Mouse (Mus musculus) stomach, postnatal 0 days (tissue): ENCODE results near the gene Atxn1.

Source experiments
- CTCF ChIP-seq: IDR thresholded peaks from 2 replicates; pipeline ENCODE4 v1.5.1; 2016; ENCODE audit warnings: antibody characterized with exemption, low read depth, mild to moderate bottlenecking, moderate library complexity
- EP300 ChIP-seq: optimal IDR thresholded peaks from 2 replicates; pipeline ENCODE3; 2016; ENCODE audit warnings: antibody characterized with exemption

DNA sequence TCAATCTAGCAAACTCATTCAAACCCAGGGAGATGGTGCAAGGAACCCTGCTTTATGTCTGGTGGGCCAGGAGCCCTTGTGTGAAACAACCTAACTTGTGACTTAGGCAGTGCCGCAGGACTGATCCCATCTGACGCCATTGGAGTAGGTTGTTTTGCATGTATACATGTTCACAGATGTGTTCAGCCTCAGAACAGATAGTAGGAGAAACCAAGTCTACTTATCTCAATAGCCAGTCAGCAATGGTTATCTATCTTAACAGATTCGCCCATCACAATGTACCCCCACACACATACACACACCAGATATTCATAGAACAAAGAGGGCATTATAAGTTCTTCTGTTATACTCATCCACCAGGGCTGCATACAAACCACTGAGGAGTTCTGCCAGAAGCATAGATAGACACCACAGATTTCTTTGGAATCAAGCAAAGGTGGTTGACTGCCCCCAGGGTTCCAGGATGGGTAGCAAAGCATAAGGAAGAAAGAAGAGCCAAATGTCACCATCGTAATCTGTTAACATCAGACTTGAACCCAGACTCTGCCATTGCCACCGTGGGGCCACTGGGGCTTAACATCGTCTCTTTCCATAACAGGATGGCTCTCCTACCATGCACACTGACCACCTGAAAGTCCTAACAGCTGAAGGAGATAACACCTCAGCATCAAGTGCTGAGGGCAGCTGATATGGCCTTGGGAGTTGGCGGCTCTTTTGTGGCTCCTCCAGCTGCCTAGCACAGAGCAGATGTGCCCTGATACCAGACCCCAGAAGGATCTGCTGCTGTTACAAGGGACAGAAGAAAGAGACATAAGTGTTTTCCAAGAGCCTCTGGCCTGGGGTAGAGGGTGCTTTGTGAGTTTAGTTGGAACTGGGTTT is 115.4 kb downstream of the Atxn1 start:
- TF ChIP-seq CTCF, result no peak
- no peak for TF ChIP-seq EP300
